Mouse (Mus musculus) small intestine, adult 2 months (tissue): ENCODE measurements around the gene Asic2.

ENCODE experiments used
- CTCF ChIP-seq: fragments of 200-500 bp; IDR thresholded peaks from 2 replicates; pipeline ENCODE4 v1.5.1; 2012; ENCODE audit warnings: low read depth, mild to moderate bottlenecking, control low read depth, inconsistent platforms, low read length, moderate library complexity, mixed read lengths; ENCODE audit not compliant: insufficient replicate concordance, insufficient read length; ENCODE audit errors: extremely low read depth
- POLR2A ChIP-seq: fragments of 200-500 bp; IDR thresholded peaks from 2 replicates; pipeline ENCODE4 v1.6.1; 2012; ENCODE audit warnings: low read depth, mild to moderate bottlenecking, control low read depth, inconsistent platforms, low read length, moderate library complexity

DNA sequence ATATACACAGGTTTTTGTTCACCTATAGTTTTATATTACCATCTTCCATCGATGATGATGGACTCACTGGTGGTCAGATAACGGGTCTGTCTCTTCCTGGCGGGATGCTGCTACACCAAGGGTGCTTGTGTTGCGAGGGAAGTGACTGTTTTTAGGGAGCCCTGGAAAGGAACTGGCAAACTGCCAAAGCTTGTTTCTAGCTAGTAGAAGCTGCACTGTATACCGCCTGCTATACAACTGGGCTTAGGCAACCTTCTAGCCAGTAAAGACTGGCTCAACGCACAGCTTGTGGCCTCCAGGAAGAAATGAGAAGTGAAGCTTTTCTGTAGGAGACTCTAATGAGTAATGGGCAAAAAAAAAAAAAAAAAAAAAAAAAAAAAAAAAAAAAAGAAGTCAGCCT is 1012.3 kb downstream of the Asic2 start:
- TF ChIP-seq CTCF: no peak
- no peak for TF ChIP-seq POLR2A
